Mouse (Mus musculus) embryo, embryonic 11 days (tissue): ENCODE results near the gene Fgf2.
A peak's percentile ranks its signal among the peaks of the same experiment; 100 is the strongest.

Experiments used
- DNase-seq: peaks from one replicate; pipeline ENCODE4 v3.0.0-alpha.2; 2015

Gene Fgf2

DNA sequence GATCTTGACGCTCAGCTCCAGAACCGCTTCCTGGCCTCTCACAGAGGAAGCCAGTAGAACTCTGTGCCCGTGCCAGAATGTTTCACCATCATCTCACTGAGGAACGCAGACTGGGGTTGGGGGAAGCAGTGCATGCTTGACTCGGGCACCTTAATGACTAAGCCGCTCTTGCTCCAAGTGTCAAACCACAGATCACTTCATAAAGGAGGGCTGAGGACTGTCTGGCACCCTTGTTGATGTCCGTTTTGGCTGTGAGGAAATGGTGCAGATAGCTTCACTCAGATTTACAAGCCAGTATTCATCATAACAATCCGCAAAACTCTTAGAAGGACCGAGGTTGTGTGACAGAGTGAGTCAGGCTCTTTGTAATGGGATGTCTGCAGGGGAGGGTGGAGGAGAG, 12.6 kb downstream of the Fgf2 start:
- DNase-seq = no peak

DNA sequence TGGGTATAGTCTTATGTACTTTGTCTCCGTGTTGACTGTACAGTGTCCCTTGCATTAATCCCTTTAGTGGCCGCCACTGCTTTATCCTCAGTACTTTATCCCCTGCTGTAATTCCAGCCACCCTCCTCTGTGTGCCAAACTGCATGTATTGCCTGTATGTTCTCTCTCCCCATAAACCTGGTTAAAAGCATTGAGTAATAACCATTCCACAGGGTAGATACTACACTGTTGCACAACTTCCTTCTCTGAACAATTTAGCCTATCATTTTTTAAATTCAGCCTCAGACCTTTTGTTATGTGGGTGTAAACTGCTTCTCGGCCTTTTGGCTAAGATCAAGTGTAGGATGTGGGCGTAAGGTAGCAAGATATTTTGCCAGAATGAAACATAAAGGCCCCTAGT, 17.0 kb downstream of the Fgf2 start:
- no peak for DNase-seq

DNA sequence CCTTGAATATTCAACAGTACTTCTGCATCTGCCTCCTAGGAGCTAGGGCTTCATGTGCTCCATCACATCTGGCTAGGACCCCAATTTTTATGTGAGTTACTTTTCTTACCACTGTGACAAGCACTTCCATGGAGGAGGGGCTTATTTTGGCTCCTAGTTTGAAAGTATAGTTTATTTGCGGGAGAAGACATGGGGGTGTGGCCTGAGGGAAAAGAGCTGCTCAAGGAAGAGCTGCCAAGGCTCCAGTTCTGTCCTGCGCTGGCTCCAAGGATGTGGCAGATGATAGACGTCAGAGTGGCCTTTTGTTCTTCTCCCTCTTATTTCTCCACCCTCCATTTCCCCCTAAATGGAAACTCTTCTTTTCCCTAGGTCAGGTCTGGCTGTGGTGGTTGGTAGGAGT, 17.8 kb downstream of the Fgf2 start:
- no peak for DNase-seq

DNA sequence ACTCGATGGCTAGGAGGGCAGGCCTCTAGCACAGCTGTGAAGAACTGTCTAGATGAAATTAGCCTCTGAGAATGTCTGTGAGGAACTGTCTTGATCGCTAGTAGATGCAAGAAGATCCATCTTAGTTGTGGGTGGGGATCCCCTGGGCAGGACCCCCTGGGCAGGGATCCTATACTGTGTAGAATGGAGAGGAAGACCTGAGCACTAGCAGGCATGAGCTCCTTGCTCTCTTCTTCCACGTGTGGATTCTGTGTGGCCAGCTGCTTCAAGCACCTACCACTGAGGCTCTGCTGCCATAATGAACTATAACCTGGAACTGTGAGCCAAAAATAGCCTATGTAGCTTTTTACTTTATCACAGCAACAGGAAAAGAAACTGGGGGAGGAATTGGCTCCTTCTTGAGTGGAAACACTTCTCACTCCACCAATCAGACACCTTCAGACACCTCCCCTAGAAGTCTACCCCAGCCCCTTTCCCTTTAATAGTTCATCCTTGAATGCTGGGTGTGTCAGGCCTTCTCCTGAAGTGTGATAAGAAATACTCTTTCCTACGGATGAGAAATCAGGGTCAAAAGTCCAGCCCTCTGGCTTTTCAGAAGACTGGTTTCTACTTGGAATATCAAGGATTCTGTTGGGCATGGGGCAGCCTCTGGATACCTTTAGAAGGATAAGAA, 18.4 kb downstream of the Fgf2 start:
- DNase-seq = no peak

DNA sequence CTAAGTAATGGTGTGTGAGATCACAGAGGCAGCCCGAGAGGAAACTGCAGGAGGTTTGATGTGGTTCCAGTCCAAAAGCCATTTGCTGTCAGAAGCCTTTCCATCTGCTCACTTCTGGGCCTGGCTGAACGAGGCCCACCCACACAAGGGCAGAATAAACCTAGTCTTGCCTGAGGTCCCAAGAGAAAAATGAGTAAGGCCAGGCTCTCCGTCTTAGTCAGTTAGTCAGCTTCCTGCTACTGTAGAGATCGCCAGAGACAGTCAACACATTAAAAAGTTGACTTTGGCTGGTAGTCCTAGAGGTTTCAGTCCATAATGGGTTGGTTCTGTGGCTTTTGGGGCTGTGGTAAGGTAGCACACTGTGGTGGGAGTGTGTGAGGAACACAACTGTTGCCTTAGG, 22.3 kb downstream of the Fgf2 start:
- DNase-seq = no peak

DNA sequence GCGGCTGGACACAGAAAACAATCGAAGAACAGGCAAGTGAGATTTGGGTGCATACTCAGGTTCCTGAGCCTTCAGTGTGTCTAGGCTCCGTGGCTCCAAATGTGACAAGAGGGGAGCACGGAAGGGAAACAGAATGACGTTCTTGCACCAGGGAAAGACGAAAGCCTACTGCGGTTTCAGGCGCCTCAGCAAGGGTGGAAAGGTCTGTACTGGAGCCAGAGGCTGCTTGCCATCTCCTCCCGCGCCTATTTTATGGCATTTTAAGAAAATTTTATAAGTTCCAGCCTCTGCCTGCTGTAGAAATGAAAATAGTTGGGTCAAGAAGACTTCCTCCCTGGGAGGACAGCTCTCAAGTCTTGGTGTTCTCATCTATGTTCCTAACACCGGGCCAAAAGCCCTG, 25.6 kb downstream of the Fgf2 start:
- no peak for DNase-seq

DNA sequence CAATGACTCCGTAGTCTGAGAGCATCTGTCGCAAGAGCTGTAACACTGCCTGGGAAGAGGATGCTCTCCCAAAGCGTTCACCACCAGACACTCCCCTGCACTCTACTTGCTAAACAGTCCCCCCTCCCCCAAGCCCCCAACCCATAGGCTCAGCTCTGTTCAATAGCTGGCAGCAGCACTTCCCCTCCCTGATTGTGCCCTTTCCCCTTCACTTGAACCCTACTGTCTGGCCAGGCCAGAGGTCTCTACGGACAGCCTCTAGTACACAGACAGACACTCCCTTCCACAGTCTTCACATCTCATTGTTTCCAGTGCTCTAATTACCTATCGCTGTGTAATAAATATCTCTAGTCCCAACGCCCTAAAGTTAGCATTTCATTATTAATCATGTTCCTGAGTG, 29.8 kb downstream of the Fgf2 start:
- DNase-seq = no peak

DNA sequence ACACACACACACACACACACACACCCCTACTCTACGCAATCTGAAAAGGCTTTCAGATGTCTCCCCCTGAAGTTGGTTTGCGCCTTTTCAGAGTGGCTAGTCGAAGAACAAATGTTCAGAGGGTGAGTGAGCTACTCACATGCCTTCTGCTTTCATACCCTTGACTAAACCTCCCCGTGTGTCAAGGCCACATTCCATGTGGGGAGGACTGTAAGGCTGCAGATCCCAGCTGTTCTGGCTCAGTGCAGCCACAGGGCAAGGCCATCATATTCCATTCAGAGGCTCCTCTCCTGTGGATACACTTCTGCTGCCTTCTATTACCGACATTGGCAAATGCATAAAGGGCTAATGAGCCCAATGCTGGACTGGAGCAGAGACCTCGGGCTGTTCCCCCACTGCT, 30.3 kb downstream of the Fgf2 start:
- peak; percentile 13 for DNase-seq

DNA sequence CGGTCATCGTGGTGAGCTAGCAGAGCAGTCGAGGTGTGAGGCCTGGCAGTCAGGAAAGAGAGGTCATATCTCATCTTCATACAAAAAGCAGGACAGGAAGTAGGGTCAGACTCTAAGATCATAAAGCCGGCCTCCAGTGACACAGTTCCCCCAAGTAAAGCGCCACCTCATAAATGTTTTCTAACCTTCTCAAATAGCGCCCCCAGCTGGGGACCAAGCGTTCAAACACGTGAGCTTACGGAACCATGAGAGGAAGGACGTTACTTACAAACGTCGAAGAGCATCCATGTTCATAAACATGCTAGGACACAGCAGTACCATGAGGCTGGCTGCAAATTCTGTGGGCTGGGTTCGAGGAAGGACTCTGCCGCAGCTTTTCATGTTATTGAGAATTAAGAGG, 31.1 kb downstream of the Fgf2 start:
- no peak for DNase-seq

DNA sequence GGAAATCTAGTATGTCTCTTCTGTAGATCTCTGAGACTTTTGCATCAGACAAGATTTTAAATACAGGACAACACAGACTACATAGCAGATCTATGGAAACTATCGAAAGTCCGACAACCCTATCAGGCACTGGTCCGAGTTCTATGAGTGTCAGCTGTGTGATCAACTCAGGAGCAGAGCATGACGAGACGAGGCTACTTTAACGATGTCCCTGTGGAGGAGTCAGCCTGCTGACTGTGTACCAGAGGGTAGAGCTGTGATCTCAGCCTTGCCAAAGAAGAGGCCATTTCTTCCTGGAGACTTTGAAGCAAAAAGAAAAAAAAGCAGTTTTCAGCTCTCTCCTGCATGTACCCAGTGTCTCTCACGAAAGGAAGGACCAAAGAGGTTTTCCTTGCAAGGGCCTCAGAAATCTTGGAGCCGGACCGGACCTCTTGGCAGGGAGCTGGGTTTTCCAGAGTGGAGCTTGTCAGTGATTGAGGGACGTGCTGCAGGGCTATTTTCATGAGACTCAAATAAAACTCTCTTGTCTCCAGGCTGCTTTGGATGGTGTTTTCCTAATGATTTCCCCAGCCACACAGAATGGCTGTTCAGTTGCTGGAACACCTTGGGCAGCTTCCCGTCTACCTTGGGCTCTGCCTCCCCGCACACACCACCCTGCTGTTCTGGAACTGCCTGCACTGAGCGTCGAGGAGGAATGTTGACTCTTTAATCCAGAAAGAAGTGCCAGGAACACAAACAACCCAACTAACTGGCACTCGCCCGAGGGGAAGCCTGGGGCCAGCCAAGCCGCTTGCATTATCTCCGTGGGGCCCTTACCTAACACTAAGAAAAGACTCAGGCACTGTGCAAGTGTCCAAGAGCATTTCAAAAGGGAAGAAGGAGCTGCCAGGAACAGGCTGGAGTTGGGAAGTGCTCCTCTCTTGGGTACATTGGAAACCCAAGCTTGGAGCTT, 32.1 kb downstream of the Fgf2 start:
- no peak for DNase-seq

DNA sequence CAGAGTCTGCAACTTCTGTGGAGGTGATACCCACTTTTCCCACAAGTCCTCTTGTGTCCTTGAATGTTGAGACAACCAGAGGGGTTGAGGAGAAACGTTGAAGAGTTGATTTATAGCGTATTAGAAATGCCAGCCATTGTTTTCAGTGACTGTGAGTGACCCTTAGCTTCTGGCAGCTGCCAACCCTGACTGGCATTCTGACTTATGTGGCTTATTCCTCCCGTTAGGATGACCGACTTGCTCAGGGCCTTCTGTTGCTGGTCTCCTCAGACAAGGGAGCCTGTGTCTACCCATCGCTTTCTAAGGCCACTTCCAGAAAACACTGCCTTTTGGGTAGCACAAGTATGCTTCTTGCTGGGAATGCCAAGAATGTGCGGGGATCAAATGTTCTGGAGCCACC, 33.3 kb downstream of the Fgf2 start:
- DNase-seq = no peak

DNA sequence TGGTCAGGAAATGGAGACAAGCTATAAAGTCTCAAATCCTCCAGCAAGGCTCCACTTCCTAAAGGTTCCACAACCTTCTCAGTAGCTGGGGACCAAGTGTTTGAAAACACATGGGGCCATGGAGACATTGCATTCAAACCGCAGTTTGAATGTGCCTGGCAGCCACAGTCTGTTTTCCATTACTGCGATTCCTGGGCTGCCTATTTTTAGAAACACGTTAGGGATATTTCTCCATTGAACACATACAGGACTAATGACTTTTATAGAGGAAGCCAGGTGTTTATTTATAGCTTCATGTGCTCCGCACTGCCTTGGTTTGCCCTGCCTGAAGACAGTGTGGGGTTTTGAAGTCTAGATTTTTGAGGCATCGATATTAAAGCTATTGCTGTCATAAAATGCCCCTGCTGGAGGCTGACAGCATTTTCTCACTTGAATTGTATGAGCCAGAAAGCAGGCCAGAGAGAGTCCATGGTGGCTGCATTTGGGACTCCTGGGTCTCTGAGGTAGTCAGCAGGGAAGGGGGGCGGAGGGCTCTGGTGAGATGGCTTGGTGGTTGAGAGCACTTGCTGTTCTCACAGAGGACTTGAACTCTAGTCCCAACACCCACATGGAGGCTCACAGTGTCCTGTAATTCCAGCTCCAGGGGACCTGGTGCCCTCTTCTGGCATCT, 35.1 kb downstream of the Fgf2 start:
- DNase-seq = no peak

DNA sequence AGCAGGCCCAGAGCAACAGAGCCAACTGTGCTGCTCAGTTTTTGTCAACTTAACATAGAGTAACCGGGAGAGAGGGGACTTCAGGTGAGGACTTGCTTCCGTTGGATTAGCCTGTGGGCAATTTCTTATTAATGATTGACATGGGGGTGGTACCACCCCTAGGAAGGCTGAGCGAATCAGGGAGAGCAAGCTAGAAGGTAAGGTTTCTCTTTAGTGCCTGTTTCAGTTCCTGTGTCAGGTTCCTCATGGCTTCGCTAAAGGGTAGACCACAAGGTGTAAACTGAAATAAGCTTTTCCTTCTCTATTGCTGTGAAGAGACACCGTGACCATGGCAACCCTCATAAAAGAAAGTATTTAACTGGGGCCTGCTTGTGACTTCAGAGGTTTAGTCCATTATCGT, 39.2 kb downstream of the Fgf2 start:
- no peak for DNase-seq

DNA sequence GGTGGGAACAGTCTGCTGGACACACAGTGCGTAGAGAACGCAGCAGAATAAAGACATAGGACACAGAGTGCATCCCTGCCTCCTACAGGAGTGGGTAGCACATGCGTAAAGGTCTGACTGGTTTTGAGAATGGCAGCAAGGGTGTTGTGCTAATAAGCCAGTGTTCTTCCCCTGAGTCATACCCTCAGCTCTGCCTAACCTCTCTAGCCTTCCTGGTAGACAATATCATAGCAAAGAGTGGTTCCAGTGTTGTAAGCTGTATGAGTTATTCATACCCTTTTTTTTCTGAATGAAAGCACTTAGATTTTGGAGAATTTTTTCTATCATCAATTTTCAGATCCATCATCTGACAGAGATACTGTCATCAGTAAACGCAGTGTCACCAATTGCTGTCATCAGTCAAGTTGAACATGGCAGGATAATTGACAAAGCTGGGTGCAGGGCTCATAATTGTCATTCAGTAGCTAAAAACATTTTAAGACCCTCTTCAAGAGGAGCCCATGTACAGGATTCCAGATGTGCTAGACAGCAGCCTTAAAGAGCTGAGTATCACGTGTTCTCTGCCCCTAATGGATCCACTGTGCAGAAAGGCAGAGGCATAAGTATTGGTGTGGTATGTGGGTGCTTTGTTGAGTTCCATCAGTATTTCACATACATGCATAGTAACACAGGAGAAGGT, 48.9 kb downstream of the Fgf2 start:
- no peak for DNase-seq

DNA sequence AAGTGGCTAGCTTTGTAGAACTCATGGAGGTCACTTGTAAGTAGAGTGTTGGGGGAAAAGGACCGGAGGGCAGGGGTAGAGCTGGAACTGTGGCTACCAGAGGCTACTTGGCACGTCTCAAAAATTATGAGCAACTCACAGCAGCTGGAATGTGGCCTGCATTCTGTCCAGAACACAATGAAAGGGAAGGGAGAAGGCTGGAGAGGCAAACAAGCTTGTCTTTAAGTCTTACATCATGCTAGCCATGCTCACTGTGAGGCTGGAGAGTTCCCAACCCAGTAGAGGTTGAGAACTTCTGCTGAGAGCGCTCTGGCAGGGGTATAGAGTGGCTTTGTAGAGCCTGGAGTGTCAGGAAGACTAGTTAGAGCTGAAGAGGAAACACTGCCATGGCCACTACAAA, 49.5 kb downstream of the Fgf2 start:
- no peak for DNase-seq

DNA sequence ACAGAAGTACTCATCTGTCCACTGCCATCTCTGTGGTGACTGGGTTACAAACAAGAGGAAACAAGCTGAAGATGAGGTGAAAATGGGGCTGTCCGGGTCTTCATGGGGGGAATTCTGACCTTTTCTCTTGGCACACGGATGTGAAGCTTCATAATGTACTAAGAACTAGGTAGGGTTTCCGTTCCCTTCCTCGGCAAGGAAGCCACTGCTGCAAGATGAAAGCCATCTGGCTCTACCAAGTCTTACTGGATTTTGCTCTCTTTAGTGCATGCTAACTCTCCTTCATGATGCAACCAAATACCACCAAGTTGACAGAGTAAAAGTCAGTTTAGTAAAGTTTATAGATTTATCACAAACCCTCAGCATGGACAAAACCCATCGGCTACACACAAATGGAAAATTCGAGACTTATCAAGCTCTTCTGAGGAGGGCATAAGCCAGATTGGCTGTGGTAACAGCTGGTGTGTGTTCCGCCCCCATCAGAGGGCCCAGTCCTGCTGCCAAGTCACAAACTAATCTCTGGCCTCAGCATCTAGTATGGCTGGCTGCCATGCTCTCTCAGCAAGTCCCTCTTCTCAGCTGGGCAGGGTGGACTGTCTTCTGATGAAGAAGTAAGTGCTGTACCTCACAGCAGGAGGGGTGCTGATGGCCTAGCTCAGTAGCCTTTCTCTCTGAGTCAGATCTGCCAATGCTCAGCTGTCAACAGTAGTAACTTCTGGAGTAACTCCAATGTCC, 50.7 kb downstream of the Fgf2 start:
- no peak for DNase-seq

DNA sequence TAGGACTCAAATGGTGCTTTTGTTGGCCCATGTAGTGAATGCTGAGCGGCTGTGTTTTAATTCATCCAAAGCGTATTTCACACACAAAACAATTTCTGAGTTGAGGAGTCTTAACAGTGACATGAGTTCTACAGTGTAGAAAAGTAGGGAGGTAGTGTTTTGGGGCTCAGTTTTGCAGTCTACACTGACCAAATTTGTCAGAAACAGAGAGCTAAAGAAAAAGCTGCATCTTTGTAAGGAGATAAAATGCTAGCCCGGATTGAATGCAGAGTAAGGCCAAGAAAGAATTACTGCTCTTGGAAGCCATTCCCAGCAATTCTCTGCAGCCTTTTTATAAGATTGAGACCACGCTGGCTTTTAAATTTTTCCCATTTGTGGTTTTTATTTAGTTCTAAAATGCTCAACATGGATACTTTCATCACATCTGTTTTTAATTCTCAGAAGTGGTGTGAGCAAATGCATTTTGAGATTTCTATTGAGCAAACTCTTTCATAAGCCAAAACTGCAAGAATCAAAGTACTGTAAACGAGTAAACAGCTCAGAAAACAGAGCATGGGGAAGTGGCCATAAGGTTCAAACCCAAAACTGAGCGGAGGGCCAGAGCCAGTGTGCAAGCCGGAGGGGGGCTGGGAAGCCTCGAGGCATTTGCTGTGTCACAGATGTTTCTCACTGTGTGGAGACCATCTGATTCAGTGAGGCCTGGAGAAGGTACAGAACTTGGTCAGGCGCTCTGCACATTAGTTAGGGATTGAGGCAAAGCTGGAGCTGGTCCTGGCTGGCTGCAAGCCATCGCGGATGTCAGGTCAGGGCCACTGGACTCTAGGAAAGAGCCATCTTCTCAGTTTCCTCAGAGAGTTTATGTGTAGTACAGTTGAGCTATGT, 53.8 kb downstream of the Fgf2 start:
- peak; percentile 39 for DNase-seq

DNA sequence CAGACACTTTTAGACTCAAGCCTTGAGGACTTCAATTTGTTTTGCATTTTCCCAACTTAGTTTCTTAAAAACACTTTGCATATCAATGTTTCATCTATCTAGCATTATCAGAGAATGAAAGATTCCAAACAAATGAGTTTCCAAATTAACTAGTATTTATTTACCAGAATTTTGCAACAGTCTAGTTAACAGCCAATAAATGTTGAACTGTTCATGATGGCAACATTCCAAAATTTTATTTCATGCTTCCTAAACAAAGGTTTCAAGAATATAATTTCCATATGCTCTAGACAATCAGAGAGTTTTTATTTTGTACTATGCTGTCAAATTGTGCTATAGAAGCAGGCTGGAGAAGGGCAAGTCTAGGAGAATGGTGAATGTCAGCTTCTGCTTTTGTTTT, 59.5 kb downstream of the Fgf2 start:
- no peak for DNase-seq

DNA sequence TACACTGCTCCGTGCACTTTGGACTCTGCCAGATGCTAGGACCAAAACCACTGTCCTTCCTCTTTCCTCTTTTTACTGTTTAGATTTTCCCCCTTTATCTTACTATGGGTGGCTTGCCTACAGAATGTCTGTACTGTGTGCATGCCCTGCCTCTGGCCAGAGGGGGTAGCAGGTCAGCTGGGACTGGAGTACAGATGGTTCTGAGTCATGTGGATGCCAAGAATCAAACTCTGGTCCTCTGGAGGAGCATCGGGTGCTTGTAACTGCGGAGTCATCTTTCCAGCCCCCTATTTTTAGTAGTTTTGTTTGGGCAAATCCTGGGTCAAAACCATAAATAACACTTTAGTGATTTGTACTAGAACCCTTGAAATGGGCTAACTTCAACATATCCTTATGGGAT, 65.3 kb downstream of the Fgf2 start:
- no peak for DNase-seq

DNA sequence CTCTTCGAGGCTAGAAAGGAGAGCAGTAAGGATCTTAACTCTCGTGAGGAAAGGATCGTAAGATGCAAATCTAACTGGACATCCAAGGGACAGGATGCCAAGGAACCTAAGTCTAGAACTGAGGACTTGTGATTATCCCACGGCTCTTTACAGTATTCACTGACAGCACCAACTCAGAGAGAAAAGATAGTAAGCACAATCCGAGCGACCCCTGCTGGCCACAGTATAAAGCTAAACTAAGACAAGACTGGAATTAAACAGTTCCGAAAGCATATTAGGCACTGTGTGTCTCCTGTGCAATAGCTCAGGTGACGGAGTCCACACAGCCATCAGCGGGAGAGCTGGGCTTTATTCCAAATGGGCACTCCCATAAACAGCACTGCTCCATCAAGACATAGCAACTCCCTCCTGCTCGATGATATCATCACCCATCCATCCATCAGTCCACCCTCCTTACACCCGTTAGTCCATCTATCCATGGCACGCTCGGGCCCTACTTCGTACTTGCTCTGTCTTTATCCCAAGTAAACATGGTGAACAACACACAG, 66.3 kb downstream of the Fgf2 start:
- DNase-seq = peak; percentile 85

DNA sequence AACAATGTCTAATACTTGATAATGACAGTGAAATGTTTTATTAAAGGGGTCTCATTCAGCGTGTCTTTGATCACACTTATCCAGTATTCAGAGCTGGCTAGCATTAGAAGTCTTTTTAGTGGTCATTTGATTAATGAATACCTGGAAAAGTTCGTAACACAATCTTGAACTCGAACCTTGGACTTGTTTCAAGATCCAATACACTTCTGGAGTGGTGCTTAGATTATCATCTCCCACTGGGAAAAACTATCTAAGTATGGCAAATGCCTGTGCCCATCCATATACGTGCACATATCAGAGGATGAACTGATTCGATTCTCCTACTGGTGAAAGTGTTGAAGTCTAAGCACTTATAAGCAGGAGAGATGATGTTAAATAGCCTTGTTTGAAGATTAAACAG, 70.2 kb downstream of the Fgf2 start:
- no peak for DNase-seq
